Mouse (Mus musculus): ENCODE measurements around the gene Paxx. TPM values are rescaled to one million over a fixed set of nuclear protein-coding genes. Genes with fewer than 3 reads are reported as not detected.

Gene Paxx
- polyA plus RNA-seq, 1 experiment: 39.7 TPM

- TF ChIP-seq GATA1 (IDR thresholded peaks at IDR 0.05; ENCODE audit: low read length): no peak
Observed at GRCm38 (mm10) chr2:25465816-25466635, 5.1 kb upstream of the Paxx start.

- no peak for TF ChIP-seq GATA1 (IDR thresholded peaks at IDR 0.05; ENCODE audit: low read length)
Observed at GRCm38 (mm10) chr2:25465256-25465655, 4.4 kb upstream of the Paxx start.

- TF ChIP-seq GATA1 (IDR thresholded peaks at IDR 0.05; ENCODE audit: low read length): no peak
Observed at GRCm38 (mm10) chr2:25463630-25464029, 2.7 kb upstream of the Paxx start.

- no peak for TF ChIP-seq GATA1 (IDR thresholded peaks at IDR 0.05; ENCODE audit: low read length)
Observed at GRCm38 (mm10) chr2:25461407-25461806, 513 bp upstream of the Paxx start.

- TF ChIP-seq GATA1 (IDR thresholded peaks at IDR 0.05; ENCODE audit: low read length): no peak
Observed at GRCm38 (mm10) chr2:25460135-25460534, 759 bp downstream of the Paxx start.

GRCm38 (mm10) chr2:25458911-25459310, 2.0 kb downstream of the Paxx start:
- TF ChIP-seq GATA1 (IDR thresholded peaks at IDR 0.05; ENCODE audit: low read length): no peak

- TF ChIP-seq GATA1 (IDR thresholded peaks at IDR 0.05; ENCODE audit: low read length): no peak
Observed at GRCm38 (mm10) chr2:25457022-25457896, 3.6 kb downstream of the Paxx start.

GRCm38 (mm10) chr2:25456205-25456953, 4.5 kb downstream of the Paxx start, which contains the start of gene Clic3:
Gene Clic3, plus strand, starts transcription at chr2:25456838.
- no peak for TF ChIP-seq GATA1 (IDR thresholded peaks at IDR 0.05; ENCODE audit: low read length)

GRCm38 (mm10) chr2:25452951-25453350, 7.9 kb downstream of the Paxx start:
- TF ChIP-seq GATA1 (IDR thresholded peaks at IDR 0.05; ENCODE audit: low read length): no peak

- TF ChIP-seq GATA1 (IDR thresholded peaks at IDR 0.05; ENCODE audit: low read length): no peak
Observed at GRCm38 (mm10) chr2:25450853-25451647, 9.8 kb downstream of the Paxx start.

GRCm38 (mm10) chr2:25442682-25443081, 18.2 kb downstream of the Paxx start:
- no peak for TF ChIP-seq GATA1 (IDR thresholded peaks at IDR 0.05; ENCODE audit: low read length)

GRCm38 (mm10) chr2:25441067-25441466, 19.8 kb downstream of the Paxx start:
- no peak for TF ChIP-seq GATA1 (IDR thresholded peaks at IDR 0.05; ENCODE audit: low read length)

GRCm38 (mm10) chr2:25436286-25436820, 24.5 kb downstream of the Paxx start:
- no peak for TF ChIP-seq GATA1 (IDR thresholded peaks at IDR 0.05; ENCODE audit: low read length)

- no peak for TF ChIP-seq GATA1 (IDR thresholded peaks at IDR 0.05; ENCODE audit: low read length)
Observed at GRCm38 (mm10) chr2:25434292-25434691, 26.6 kb downstream of the Paxx start.

Data from G1E-ER4 (cell line).